Mouse (Mus musculus): Measurements from ENCODE around the gene Cga.

DNA sequence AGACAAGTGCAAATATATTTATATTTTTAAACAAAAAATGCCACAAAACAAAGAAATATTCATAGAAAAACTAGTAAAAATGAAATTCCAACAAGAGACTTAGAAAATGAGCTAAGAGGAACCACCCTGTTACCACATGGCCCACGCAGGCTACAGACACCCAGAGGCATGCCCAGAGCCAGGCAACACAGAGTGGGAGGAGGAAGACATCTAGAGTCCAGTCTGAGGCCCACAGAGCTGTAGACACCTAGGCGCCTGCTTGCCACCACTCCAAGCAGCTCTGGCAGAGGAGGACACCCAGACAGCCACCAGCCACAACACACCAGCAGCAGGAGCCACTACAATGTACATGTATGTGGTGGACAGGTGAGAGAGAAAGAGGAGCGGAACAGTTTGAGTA is 34.7 kb upstream of the Cga start:
- no peak for TF ChIP-seq POLR2A (IDR thresholded peaks at IDR 0.05; ENCODE audit: control insufficient read depth, extremely low read depth, insufficient read depth, low read length, poor library complexity)
- no peak for TF ChIP-seq CTCF (IDR thresholded peaks at IDR 0.05; ENCODE audit: borderline replicate concordance, control insufficient read depth, extremely low read depth, insufficient read depth, low read length, poor library complexity)
